Mouse (Mus musculus): ENCODE measurements around the gene Ank.

- TF ChIP-seq CTCF (IDR thresholded peaks at IDR 0.05; ENCODE audit: low read depth, low read length) (no peak), EP300 (IDR thresholded peaks at IDR 0.05; ENCODE audit: insufficient read depth, low read depth, low read length) (no peak), POLR2A (IDR thresholded peaks at IDR 0.05; ENCODE audit: insufficient read depth, low read length) (no peak)
Measured at GRCm38 (mm10) chr15:27432851-27433615, 33.4 kb upstream of the Ank start.

Data from ES-Bruce4 (cell line).